Mouse (Mus musculus): Measurements from ENCODE around the gene Gm28035.

Gm28035 gene

GRCm38 (mm10) chr2:30240267-30240666 is at the start of gene Gm28035:
TSS of gene Gm28035 (plus strand) at chr2:30240567.
- DNase-seq: no peak

DNA sequence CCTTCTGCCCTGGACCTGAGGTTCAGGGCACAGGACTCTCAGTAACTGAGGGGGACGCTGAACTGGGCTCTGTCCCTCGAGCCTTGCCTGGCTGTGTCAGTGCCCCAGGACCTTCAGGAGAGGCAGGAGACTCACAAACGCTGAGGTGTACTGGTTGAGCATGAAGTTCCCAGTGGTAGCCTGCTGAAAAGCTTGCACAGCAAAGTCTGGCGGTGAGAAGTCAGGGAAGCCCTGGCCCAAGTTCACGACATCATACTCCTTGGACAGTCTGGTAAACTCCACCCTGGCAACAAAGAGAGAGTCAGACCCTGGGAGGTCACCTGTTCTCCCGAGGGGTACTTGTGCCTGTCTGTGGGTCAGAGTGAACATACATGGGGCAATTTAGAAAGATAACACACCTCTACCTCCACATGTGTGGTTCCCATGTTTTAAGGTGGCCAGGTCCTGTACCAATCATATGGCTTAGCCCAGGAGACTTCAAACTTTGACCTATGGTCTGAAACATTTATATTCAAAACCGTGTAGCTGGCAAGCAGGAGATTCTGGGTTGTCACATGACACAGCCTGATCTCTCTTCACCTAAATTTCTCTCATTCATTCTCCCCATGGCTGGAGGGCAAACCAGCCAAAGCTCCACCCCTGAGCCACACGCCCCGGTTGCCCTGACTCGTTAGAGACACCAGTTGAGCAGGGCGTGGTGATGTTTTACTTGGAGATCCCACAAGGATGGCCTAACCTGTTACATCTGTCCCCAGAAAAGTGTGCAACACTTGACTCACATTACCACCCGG is 48.4 kb upstream of the Gm28035 start:
- no peak for DNase-seq

- DNase-seq: no peak
Measured at GRCm38 (mm10) chr2:30194656-30195055, 45.7 kb upstream of the Gm28035 start.

DNA sequence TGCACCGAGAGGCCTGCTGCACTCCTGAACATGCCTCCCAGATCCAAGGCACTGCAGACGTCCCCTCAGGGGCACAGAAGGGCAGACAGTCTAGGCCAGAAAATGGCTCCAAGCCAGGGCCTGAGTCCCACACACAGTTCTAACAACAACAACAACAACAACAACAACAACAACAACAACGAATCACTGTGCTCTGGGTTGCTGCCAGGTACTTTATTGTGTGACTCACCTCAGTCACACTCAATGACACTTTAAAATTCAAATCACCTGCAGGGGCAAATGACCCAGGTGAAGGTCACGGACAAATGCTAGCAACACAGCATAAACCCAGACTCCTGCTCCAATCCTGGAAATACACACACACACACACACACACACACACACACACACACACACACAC is 42.3 kb upstream of the Gm28035 start:
- no peak for DNase-seq

- no peak for DNase-seq
Measured at GRCm38 (mm10) chr2:30199984-30200383, 40.4 kb upstream of the Gm28035 start.

GRCm38 (mm10) chr2:30200388-30200925 is 39.9 kb upstream of the Gm28035 start:
- DNase-seq: no peak

DNA sequence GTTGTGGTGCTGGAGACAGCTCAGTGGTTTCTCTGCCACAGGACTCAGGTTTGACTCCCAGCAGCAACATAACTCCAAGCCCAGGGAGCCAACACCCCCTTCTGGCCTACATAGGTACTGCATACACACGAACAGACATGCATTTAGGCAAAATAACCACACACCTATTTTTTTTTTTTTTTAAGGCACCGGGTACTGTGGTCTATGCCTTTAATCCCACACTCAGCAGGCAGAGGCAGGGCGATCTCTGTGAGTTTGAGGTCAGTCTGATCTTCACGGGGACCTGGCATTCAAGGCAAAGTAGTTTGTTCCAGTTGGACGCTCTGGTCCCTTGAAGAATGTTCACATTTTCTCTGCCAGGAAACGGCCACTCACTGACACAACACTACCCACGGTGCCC is 36.9 kb upstream of the Gm28035 start:
- peak; percentile 37 for DNase-seq

DNA sequence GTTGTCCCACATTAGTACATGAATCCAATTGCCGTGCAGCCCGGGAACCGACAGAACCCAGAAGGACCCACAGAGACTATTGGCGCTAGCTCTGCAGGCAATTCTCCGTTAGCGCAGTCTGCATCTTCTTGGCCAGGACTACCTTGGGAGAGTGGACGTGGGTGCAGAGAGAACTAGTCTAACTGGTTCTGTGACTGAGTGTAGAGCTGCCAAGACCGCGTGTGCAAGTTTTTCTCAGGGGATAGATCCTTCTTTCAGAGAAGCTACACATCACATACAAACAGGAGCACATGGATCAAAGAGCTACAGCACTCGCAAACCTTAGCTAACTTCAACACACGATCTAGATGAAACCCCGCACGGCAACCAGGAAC is 35.1 kb upstream of the Gm28035 start:
- no peak for DNase-seq

DNA sequence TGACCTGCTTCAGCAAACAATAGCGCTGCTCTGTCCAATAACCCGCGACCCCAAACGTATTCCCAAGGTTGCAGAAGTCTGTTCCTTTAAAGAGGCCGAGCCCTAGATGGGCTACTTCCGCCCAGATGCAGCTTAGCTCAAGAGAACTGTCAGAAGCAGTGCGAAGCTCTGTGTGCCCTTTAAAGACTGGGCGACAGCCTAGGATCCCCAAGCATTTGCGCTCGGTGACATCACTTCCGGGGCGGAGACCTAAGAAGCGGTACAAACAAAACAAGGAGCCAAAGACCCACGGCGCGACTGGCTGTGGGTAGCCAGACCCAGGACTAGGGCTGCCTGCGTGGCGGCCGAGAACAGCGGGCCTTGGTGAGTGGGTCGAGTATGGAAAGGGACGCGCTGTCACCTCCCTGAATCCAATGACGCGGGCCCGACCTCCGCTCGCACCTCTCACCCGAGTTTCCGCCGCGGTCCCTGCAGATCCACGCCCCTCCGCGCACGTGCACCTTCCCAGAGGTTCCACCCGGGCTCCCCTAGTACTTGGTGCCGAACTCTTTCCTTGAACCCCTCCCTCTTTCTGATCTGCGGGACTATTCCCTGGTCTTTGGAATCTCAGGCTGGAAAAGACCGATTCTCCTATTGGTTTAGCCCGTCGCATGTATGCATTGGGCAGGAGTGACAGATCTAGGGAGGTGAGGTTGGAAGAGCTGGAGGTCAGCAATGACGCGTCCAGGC is 34.6 kb upstream of the Gm28035 start, which contains the start of gene Kyat1:
Gene Kyat1, minus strand, starts transcription at position 219 of the 729 bp plus-strand sequence.
- peak; percentile 93 for DNase-seq

GRCm38 (mm10) chr2:30207401-30207800 is 33.0 kb upstream of the Gm28035 start:
- no peak for DNase-seq

DNA sequence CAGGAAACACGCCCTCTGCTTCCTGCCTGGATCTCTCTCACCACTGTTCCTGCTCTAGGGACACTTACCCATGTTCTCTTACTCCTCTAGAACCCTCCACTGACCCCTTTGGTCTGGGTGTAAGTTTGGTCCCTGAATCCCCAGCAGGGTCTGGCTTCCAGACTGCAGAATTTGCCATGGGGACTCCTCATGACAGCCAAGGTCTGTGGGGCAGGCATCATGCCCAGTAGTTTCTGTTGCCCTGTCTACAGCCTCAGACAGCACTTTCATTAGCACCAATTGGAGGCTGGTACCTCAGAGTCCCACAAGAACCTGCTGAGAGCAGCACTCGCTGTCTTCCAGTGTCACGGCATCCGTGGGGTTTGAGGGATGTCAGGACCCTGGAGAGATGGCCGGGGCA is 32.5 kb upstream of the Gm28035 start:
- no peak for DNase-seq

DNA sequence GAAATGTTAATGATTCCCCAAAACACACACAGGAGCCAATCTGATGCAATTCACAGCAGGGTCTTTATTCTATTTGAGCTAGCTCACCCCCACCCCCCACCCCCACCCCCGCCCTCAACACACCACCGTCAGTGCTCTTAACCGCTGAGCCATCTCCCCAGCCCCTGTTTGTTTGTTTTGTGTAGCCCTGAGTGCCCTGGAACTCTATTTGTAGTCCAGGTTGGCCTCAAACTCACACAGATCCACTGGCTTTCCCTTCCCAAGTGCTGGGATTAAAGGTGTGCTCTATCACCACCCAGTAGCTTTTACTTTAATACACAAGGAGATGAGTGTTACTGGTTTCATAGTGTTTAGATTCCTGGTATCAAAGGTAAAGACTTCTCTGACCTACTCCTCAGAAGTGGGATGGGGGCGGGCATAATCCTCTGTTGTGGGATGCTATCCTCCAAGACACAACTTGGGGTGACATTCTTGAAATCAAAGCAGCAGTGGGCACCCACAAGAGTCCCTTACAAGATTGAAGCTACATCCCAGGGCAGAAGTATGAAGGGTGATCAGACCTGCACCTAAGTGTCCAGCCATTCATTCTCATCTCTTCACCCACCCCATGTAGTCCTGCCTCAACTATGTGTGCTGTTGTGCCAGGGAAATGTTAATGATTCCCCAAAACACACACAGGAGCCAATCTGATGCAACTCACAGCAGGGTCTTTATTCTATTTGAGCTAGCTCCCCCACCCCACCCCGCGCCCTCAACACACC is 28.8 kb upstream of the Gm28035 start:
- DNase-seq: no peak

GRCm38 (mm10) chr2:30212169-30212545 is 28.2 kb upstream of the Gm28035 start:
- no peak for DNase-seq

GRCm38 (mm10) chr2:30212951-30213350 is 27.4 kb upstream of the Gm28035 start:
- DNase-seq: no peak

- DNase-seq: no peak
Measured at GRCm38 (mm10) chr2:30214745-30215144, 25.6 kb upstream of the Gm28035 start.

DNA sequence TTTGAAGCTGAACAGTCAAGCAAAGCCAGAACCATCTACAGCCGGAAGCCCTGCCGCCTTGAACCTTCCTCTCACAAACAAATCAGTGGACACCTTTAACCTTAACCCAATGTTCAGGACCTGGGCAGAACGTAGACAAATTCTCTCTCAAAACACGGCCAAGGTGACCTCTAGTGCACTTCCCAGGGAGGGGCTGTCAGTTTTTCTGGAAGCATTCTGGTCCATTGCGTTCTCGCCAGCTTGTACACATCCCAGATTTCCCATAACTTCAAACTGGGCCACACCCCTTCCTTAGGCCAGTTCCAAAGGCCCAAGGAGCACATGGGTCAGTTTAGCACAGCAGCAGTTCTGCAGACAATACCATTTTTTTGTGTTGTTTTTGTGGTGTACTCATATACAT is 24.9 kb upstream of the Gm28035 start:
- DNase-seq: no peak

DNA sequence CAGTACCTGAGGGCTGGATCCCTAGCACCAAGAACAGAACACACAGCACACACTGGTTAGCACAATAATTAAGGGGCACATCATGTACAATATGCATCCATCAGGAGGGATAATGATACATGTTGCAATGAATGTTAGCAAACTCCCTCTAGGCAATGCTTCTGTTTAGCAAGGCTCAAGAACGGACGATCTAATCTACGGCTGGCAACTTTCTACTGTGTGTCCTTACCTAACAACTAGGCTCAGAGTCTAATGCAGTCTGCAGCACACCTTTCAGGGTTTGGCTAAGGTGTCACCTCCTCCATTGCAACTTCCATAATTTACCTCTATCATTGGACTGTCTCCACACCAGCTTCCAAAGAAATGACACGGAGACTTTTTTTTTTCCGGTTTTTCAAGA is 24.1 kb upstream of the Gm28035 start:
- DNase-seq: no peak

DNA sequence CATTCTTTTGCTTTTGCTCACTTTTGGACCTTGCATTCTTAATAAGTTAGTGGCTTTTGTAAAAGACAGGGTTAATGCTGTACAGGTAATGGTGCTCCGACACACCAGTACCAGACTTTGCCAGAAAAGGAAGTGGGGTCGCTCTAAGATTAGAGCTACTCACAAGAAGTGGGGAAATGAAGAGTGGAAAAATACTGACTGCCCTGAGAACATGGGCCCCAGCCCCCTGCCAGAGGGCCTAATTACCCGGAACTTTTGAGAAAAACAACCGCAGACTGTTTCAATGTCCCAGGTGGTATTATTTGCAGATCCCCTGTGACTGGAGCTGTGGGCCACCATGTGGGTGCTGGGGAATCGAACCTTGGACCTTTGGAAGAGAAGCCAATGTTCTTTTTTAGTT is 4.8 kb upstream of the Gm28035 start:
- DNase-seq: no peak

DNA sequence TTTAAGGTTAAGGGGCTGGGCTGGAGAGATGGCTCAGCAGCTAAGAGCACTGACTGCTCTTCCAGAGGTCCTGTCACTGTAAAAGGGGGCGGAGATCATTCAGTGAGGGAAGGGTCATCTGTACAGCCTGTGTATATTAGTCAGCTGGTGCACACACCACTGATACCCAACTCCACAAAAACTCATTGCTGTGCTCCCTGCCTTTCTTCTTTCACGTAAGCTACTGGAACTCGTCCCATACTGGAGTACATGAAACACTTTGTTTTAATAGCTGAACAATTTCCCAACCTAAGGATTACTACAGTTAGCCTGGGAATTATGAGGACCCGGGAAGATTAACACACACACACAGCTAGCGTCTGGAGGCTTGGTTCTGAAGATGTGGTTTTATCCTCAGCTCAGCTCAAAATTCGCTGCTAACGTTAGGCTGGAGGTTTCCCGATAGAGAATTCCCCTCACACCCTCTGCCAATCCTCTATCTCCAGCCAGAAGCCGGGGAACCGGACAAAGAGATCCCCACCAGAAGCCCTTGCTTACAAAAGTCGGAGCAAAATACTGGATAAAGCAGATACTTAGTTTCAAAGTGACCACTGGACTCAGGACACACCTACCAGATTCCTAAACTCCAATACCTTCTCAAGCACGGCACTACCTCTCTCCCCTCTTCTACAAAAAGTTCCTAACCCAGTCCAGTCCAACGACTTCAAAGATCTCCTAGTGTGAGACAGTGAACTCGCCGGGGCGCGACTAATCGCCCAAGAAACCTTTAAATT is 3.8 kb upstream of the Gm28035 start:
- DNase-seq: no peak

- DNase-seq: peak; percentile 100
Measured at GRCm38 (mm10) chr2:30237199-30237880, 3.0 kb upstream of the Gm28035 start, which contains the start of gene Lrrc8a. TSS of gene Lrrc8a (plus strand) at chr2:30237715.

- DNase-seq: peak; percentile 84
Measured at GRCm38 (mm10) chr2:30237881-30238280, 2.5 kb upstream of the Gm28035 start.
